Mouse (Mus musculus): Measurements from ENCODE around the gene Slc27a1.

Slc27a1 gene

DNA sequence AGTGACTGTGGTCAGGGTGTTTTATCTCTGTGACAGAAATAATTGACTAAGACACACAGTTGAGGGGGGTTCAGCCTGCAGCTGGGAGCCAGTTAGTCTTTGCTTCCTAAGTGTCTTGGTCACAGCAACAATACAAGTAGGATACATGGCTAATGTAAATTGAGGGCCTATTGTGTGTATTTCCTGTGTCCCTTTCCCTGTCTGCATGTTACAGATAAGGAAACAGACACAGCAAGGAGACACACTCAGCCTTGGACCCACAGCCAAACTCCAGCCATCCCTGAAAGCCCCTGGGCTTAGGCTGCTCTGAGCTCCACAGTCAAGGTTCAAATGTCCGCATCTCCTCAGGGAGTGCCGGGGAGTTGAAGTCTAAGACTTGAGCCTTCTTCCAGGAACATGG is 14.0 kb upstream of the Slc27a1 start:
- in situ Hi-C loops (cut with MseI, MboI) = no loop called here

DNA sequence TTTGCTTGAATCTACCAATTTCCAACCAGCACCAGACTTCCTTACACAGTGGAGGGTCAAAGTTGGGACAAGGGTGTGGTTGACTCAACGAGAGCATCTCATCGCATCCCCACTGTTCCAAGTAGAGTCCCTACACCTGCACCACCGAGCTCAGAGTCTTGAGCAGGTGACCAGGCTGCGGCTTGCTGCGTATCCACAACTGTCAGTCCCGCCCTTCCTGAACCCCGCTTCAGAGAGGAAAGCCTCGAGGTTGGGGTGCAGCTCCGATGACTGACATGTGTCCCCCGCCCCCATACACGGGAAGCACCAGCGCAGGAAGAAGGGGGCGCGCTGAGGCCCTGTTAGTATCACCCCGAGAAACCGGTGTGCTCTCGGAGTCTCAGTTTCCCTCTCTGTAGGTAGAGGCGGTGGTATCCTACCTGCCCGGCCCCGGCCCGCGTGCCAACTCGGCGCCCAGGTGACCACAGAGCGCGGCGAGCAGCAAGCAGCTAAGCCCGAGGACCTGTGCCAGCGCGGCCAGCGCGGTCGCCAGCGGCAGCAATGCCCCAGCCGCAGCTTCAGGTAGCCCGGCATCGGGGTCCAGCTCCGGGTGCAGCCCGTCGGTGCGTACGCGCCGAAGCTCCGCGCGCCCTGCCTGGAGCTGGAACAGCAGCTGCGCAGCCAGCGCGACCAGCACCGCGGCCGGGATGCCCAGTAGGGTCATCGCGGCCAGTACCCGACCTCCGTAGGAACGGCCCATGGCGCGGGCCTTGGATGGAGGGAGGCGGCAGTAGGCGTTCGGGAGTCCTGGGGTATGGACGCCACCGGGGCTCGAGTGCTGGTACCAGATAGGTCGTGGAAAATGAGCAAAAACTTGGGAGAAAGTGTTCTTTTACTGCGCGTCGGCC is 10.4 kb upstream of the Slc27a1 start, which contains the start of gene Tmem221:
Tmem221 (minus strand) TSS at position 801 of the 887 bp plus-strand sequence.
- in situ Hi-C loops (cut with MseI, MboI) = no loop called here

DNA sequence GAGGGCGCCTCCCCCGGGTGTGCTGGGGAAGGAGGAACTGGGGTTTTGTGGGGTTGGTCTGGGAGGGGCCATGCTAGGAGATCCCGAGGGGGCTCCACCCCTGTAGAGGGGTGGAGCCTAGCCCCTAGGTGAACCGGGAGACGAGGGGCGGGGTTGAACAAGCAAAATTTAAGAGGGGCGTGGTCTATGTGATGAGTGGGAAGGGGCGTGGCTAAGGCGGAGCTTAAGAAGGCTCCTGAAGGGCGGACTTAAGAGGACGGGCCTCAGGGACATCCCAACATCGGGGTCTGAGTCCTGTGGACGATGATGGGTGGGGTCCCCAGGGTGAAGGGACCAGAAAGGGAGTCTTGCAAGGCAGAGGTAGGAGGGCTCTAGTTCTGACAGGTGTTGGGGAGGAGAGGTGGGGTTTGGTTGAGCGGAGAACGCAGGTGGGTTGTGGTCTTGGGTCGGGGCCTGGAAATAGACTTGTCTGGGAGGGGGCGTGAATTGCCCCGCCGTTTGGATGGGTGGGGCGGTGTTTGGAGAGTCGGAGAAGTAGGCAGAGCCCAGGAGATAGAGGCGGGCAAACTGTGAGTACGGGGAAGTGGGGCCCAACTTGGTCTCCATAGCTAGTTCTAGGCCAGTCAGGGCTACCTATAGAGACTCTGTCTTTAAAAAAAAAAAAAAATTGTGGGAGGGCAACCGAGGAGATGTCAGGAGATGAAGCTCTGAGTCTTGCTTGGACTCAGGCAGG is 9.6 kb upstream of the Slc27a1 start:
- in situ Hi-C loops (cut with MseI, MboI) = no loop called here

DNA sequence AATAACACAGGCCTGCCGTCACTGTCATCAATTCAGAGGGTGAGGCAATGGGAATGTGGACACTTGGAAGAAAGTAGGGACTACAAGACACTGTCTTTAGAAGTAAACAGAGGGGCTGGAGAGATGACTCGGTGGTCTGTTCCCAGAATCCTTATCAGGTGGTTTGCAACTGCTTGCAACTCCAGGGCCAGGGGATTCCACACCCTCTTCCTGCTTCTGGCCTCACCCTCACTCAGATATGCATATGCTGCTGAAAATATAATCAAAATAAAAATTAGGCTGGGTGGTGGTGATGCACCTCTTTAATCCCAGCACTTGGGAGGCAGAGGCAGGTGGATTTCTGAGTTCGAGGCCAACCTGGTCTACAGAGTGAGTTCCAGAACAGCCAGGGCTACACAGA is 8.6 kb upstream of the Slc27a1 start:
- in situ Hi-C loops (cut with MseI, MboI) = loop anchor here (5.0 to 10.0 kb wide), 3 partner anchors 37 to 105 kb away; partner anchors contain the start of gene Fam129c (in 1 of the 2)

DNA sequence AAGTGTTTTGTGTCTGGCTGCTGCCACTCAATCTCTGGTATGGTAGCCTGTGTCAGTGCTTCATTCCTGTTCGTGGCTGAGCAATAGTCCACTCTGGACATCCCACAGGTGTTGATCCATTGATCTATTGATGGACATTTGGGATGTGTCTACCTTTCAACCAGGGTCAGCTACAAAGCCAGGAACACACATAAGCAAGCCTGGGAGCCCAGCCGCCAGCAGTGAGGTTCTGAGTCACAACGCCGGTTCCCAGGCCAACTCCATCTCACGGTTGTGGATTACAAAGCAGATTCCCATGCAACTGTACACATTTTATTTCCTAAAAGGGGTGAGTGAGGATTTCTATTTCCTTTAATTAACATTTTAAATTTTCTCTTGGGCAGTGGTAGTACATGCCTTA is 7.9 kb upstream of the Slc27a1 start:
- in situ Hi-C loops (cut with MseI, MboI) = loop anchor here (5.0 to 10.0 kb wide), 3 partner anchors 37 to 104 kb away; partner anchors contain the start of gene Fam129c (in 1 of the 2)

DNA sequence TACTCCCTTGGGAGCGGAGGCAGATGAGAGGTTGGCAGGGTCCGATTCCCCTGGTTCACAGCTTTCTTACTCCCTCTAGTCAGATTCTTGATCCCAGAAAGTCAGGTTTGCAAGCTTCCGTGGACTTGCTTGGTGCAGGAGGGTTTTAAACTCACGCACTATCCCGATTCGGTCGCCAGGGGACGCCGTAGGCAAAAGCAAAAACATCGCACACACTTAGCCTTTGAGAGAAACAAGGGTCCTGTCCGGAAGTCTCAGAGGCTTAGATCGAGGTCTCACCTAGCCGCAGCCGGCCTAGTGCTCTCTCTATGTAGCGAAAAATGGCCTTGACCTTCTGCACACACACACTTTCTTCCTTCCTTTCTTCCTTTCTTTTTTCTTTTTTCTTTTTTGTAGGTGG is 7.3 kb upstream of the Slc27a1 start:
- in situ Hi-C loops (cut with MseI, MboI) = loop anchor here (5.0 to 10.0 kb wide), 3 partner anchors 36 to 103 kb away; partner anchors contain the start of gene Fam129c (in 1 of the 2)

DNA sequence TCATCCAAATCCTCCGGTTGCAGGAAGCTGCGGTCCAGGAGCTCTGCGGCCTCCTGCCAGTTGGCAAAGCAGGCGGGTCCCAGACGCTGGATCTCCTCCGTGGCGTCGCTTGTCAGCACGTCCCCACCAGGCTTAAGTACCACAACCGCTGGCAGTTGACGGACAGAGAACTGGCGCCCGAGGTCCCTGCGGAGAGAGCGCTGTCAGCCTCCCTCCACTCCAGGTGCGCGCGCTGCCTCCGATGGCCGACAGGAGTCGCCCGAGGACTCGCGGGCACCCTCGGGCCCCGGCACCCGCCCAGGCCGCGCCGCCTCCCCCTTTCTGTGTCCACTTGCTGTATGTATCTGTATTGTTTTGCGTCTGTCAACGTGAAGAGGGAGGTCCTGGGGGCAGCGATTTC is 5.9 kb upstream of the Slc27a1 start:
- in situ Hi-C loops (cut with MseI, MboI) = loop anchor here (5.0 to 10.0 kb wide), 3 partner anchors 35 to 102 kb away; partner anchors contain the start of gene Fam129c (in 1 of the 2)

DNA sequence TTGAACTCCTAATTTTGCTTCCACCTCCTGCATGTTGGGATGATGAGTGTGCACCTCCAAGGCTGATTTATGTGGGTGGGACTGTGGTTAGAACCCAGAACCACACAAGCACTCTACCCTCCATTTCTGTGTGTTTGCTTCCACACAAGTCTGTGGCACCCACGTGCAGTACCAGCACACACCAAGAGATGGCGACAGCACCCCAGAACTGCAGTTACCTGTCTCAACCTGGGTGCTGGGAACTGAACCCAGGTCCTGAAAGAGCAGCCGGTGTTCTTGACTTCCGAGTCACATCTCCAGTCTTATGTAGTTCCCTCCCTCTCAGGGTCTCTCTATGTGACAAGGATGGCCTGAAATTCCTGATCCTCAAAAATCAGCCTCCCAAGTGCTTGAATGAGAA is 4.7 kb upstream of the Slc27a1 start:
- in situ Hi-C loops (cut with MseI, MboI) = loop anchor here (5.0 to 10.0 kb wide), 3 partner anchors 33 to 101 kb away; partner anchors contain the start of gene Fam129c (in 1 of the 2)

DNA sequence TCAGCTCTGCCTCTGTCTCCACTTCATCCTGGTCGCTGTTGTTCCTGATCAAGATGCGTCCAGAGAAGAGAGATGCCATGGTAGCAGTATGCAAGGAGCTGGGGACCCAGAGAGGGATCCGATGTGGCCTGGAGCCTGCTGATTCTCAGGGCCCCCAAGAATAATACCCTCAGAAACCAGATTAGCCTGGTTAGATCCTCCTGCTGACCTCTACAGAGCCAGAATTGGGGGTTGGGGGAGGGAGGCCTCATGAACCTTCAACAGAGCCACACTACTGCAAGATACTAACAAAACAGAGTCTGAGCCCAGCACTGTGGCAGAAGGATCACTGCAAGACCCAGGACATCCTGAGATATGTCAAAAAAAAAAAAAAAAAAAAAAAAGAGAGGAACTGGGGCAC is 2.2 kb upstream of the Slc27a1 start, which contains the start of gene Nxnl1:
Nxnl1 (minus strand) TSS at position 101 of the 400 bp plus-strand sequence.
- in situ Hi-C loops (cut with MseI, MboI) = loop anchor here (10.0 kb wide), 2 partner anchors 88 to 98 kb away; no protein-coding TSS in a partner anchor

DNA sequence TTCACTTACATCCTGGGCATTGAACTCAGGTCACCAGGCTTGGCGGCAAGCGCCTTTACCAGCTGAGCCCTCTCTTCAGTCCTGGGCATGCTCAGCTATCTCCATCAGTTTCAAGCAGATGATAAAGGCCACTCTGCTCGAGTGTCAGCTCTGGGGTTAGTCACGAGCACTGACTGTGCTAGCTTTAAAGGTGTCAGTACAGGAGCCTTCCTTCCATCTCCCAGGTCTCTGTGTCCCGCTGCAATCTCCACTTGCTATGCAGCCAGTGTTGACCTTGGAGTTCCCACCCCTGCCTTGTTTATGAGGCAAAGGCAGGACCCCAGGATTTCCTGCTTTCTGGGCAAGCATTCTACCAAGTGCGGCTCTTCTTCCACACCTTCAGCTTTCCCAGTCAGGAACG is 1.1 kb upstream of the Slc27a1 start:
- in situ Hi-C loops (cut with MseI, MboI) = loop anchor here (10.0 kb wide), 2 partner anchors 87 to 97 kb away; no protein-coding TSS in a partner anchor

DNA sequence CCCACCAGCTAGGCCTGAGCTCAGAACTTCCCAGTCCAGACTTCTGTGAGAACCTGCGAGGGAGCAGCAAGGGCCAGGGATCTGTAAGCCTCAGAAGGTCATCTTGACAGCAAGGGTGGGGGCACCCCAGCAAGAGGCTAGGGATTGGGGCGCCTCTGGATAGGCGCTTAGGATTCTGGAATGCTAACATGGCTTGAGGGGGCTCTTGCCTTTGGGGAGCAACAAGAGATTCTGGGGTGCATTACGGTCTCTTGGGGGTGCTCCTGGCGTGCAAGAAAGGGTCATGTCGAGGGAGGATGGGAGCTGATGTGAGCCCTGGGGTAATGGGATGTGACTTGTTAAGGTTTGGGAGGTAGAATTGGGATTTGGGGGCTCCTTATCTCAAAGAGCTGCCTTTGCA is 259 bp downstream of the Slc27a1 start:
- in situ Hi-C loops (cut with MseI, MboI) = loop anchor here (10.0 kb wide), 2 partner anchors 86 to 96 kb away; no protein-coding TSS in a partner anchor

DNA sequence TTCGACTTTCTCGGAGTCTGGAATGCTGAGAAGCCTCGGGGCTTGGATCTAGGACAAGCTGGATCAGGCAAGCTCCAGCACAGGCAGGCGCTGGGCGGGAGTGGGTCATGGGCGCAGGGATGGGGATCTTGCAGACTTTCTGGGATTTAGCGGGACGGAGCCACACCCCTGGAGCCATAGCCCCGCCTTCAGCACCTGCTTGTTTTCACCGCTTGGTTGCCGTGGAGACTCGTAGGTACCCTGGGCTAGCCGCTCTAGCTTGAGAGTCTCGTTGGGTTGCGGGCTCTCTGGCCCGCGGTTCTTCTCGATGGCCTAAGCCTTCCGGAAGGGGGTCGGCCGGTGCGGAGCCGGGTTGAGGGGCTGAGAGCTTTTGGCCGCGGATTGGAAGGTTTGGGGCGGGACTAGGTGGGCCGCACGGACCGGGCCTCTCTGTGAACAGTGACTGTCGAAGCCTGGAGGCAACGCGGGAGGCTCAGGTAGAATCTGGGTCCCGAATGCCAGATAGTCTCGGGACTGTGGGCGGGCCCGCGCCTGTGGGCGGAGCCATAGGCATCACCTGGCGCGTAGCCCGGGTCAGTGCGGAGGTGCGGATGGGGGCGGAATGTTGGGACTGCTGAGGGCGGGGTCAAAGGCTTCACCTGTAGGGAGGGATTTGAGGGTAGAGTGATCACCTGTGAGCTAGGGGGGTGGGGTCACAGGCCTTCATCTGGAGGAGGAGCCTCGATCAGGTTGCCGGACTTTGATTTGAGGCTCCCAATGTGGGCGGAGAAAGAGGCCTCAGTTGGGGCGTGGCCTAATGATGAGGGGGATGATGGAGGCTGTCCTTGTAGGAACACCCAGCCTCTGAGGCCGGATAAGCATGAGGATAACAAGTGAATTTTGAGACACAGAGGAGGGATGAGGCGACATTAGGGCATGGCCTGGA is 946 bp downstream of the Slc27a1 start:
- in situ Hi-C loops (cut with MseI, MboI) = loop anchor here (10.0 kb wide), 2 partner anchors 85 to 95 kb away; no protein-coding TSS in a partner anchor

DNA sequence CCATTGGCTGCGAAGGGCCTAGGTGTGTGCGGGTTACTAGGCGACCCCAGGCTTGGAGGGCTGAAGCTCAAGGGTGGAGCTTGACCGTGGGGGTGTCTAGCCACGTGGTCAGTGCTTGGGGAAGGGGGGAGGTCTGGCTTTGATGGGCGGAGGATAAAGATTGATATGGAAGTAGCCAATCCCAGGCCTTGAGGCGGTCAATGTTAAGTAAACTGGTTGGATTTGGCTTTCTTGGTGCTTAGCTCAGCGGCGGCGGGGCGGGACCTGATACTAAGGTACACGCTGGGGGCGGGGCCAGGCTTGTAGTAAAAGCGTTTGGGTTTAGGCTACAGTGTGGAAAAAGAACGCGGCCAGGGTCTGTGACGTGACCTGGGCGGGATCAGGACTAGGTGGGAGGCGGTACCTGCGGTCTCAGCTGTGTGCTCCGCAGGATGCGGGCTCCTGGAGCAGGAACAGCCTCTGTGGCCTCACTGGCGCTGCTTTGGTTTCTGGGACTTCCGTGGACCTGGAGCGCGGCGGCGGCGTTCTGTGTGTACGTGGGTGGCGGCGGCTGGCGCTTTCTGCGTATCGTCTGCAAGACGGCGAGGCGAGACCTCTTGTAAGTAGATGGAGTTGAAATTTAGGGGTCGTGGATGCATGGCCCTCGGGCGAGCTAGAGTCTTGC is 1.7 kb downstream of the Slc27a1 start:
- in situ Hi-C loops (cut with MseI, MboI) = no loop called here

DNA sequence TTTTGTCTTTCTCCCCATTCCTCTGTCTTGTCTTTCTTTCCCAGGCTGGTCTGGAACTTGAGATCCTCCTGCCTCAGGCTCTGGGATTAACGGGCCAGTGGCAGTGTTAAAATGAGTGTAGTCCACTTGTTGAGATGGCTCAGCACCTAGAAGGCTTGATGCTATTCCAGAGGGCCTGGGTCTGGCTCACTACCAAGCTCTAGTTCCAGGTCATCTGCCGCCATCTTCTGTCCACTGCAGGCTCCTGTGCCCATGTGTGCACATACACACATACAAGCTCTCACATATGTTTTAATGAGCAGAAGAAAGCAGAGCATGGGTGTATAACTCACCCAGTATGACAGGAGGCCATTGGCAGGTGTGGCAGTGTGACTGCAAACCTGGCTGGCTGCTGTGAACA is 3.4 kb downstream of the Slc27a1 start:
- in situ Hi-C loops (cut with MseI, MboI) = no loop called here

DNA sequence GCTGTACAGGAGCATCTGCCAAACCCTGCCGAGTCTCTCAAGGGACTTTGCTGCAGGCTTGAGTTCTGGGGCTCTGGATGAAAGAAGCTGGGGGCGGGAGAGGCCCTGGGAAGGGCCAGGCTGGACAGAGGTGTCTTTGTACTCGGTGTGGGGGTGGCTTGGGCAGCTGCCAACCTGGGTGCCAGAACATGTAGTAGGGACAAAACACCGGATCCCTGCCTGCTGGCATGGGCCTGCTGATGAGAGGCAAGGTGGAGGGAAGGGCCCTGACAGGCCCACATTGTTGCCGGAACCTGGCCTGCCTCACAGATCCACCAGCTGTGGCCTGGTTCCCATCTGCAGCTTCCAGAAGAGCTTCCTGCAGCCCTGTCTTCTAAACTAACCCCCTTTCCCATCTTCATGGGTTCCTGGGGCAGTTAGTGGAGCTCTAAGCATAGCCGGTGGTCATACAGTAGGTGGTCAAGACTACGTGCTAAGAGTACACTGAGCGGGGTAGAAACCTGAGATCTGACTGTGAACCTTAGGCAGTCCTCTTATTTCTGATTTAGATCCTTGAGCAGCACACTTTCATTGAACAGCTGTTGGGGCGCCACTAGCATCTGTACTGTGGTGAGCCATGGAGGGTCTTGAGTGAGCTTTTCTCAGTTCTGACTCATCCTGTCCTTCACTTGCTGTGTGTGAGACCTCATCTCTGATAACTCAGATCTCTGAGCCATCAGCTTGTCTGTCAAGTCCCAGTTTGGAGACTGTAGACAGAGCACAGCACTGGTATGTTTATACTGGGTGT is 4.4 kb downstream of the Slc27a1 start:
- in situ Hi-C loops (cut with MseI, MboI) = no loop called here

DNA sequence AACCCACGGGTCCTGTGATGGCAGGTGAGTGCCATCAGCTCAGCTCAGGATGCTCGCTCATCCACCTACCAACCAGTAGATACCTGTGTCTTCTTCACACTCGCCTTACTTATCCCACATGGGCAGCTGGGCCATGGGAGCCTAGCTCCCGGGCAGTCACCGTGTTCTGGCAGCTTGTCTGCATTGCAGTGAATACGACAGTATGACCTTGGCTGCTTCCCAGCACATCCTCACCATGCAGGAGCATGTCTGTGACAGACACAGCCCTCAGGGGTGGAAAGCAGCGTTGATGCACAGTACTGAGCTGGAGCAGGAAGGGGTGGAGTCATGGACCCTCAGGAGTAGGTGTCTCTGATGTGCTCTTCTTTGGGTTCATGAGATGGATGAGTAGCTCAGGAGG is 5.7 kb downstream of the Slc27a1 start:
- in situ Hi-C loops (cut with MseI, MboI) = no loop called here

DNA sequence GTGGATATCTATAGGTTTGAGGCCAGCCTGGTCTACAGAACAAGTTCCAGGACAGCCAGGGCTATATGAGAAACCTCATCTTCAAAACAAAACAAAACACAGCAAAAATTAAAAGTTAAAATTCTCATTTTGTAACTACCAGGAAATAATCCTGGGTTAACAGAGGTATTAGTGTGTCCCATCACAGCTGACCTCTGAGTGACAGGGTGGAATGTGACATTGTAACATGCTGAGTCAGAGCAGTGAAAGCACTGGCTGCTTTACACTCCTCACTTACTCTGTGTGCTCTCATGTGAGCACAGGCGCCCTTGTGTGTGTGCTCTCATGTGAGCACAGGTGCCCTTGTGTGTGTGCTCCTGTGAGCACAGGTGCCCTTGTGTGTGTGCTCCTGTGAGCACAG is 6.3 kb downstream of the Slc27a1 start:
- in situ Hi-C loops (cut with MseI, MboI) = no loop called here

DNA sequence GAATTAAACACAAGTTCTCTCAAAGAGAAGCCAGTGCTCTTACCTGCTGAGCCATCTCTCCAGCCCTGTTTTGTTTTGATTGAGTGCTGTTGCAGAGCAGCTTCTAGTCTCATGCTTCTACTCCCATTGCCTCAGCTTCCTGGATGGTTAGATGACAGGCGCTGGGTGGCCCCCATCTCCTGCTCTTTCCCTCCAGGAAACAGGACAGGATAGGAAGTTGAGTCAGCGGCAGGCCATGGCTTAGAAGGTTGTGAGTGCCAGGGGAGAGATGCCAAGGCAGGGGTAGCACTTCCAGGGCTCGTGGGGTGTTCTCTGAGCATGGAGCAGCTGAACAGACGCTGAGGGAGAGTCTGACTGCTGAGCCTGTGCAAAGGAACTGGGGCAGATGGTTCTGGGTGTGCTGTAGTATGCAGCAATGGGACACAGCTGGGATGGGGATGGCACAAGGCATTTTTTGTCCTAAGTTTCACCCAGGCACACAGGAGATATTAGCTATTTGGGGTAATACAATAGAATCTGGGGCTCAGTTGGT is 9.2 kb downstream of the Slc27a1 start:
- in situ Hi-C loops (cut with MseI, MboI) = no loop called here

DNA sequence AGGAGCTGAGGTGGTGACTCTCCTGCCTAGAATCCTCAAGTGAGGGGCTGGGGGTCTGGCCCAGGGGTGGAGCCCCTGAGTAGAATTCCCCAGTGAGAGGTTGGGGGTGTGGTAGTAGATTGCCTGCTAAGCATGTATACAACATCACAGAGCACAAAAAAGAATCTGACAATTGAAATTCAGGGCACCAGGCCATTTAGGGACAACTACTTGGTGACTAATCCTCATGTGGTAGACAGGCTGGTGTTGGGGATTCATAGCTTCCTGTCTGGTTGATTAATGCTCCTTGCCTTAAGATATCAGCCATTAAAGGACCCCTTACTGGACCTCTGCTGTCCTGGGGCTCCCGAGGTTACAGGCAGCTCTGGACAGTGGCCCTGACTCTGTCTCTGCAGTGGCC is 10.3 kb downstream of the Slc27a1 start:
- in situ Hi-C loops (cut with MseI, MboI) = no loop called here
